Mouse (Mus musculus) adrenal gland, adult (tissue): ENCODE data around the gene Mms19.
A peak's percentile ranks its signal among the peaks of the same experiment; 100 is the strongest.
"Not testable (repeated sequence)": the region's sequence is repeated elsewhere in the genome, so short reads cannot be mapped to it uniquely, and the experiment has no call there.

ENCODE experiments used
- DNase-seq, 2 experiments: peaks; one replicate each; pipeline ENCODE4 v3.0.0; 2022 to 2023; ENCODE audit warnings: low spot score in 1 of 2; ENCODE audit not compliant: inconsistent age in 2 of 2

The Mms19 gene

DNA sequence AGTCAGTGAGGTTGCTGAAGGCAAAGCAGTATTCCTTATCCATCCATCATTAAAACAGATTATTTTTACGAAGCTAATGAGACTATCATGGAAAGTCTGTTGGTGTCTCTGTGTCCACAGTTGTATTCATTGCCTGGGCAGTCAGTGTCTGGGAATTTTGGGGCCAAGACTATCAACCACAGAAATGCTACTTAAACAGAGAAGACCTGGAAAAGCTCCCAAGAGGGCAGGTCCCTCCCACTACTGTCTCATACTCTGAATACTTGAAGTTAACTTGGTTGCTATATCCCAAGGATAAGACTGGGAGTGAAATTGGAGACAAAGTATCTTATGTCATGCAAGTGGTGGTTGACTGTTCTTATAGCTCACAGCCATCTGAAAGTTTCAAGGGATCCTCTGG is 45.0 kb downstream of the Mms19 start:
- no peak for DNase-seq

GRCm38 (mm10) chr19:41934124-41934523 is 46.8 kb downstream of the Mms19 start:
- DNase-seq = no peak

- peak; percentile 98 to 99 for DNase-seq
Measured at GRCm38 (mm10) chr19:41933179-41934086, 47.5 kb downstream of the Mms19 start, which contains the start of the genes Exosc1 and Zdhhc16. Gene Exosc1, minus strand, starts transcription at chr19:41933423. Gene Zdhhc16, plus strand, starts transcription at chr19:41933480.

GRCm38 (mm10) chr19:41932686-41933085 is 48.3 kb downstream of the Mms19 start:
- DNase-seq = no peak

DNA sequence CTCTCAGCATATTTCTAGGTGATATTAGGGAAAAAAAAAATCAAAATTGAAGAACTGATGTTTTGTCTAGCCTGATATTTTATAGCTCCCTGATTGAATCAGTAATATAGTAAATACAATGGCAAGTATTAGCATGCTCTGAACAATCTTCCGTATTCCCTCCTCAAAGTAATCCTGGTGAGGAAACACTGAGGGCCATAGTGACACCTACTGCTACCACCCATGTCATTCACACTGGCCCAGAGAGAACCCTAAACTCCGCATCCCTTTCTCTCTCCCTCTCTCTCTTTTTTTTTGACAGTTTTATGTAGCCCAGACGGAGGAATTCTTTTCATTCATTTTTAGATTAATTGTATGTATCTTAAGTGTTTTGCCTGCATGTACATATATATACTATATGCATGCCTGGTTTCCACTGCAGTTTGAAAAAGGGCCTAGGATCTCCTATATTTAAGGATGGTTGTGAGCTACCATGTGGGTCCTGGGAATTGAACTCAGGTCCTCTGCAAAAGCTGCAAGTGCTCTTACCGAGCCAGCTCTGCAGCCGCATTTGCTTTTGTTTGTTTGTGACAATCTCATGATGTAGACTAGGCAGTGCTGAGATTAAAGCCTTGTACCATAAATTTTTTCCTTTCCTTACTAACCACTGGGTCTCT is 60.4 kb downstream of the Mms19 start:
- no peak for DNase-seq

DNA sequence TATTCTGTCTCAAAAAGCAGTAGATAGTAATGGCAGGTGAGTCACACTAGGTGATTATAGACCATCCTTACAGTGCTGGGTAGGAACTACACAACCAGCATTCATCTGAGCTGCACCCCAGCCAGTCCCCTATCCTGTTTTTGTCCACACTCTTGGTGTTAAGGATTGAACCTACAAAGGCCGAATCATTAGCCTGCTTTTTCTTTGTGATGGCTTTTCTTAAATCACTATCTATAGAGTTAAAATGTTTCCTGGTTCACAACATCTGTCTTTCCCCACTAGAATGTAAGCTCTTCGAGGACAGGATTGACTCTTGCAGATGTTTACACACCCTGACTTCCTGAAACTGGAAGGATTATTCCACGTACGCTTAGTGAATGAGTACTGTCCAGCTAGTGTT is 61.5 kb downstream of the Mms19 start:
- DNase-seq = no peak

GRCm38 (mm10) chr19:41916853-41917252 is 64.1 kb downstream of the Mms19 start:
- DNase-seq = no peak

- DNase-seq = peak in 1 of 2 experiments; percentile 51
Measured at GRCm38 (mm10) chr19:41915294-41915693, 65.7 kb downstream of the Mms19 start.

GRCm38 (mm10) chr19:41914592-41914882 is 66.4 kb downstream of the Mms19 start:
- not testable (repeated sequence) for DNase-seq

GRCm38 (mm10) chr19:41913774-41914591 is 67.0 kb downstream of the Mms19 start:
- peak; percentile 30 to 73 for DNase-seq

DNA sequence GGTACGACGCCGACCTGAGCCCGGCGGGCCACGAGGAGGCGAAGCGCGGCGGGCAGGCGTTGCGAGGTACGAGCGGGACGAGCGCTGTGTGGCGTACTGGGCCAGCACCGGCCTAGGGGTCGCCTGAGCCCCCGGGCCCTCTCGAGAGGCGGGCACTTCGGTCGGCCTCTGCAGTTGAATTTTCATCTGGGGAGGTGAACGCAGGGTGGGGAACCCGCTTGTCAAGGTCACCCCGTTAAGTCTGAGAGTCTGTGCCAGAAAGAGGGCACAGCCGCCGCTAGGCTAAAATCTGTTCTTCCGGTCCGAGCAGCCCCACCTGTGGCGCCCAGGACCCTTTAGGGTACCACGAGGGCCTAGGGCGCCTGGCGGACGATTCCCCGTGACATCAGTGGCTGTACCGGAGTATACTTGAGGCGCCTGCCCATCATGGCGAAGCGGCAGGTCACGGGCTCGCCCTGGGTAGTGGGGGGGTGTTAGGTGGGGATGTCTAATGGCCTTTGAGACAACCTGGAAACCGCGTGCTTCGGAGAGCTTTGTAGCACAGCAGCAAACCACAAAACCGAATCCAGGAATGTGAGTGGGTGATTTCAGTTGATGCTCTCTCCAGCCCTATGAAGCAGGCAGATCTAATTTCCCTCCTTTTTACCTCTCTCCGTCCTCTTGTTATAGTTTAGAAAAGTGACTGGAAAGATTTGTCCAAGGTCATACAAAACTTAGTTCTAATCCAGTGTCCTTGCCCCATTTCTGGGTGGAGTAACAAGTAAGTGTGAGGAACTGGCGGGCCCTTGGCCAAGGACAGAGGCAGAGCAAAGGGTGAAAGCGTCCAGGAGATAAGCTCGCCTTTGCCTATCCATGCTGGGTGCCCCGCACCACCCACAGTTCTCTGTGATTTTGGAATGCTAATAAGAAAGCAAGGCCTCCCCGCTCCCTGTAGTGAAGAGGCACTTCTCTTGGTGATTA is 68.6 kb downstream of the Mms19 start:
- peak; percentile 85 to 92 for DNase-seq

DNA sequence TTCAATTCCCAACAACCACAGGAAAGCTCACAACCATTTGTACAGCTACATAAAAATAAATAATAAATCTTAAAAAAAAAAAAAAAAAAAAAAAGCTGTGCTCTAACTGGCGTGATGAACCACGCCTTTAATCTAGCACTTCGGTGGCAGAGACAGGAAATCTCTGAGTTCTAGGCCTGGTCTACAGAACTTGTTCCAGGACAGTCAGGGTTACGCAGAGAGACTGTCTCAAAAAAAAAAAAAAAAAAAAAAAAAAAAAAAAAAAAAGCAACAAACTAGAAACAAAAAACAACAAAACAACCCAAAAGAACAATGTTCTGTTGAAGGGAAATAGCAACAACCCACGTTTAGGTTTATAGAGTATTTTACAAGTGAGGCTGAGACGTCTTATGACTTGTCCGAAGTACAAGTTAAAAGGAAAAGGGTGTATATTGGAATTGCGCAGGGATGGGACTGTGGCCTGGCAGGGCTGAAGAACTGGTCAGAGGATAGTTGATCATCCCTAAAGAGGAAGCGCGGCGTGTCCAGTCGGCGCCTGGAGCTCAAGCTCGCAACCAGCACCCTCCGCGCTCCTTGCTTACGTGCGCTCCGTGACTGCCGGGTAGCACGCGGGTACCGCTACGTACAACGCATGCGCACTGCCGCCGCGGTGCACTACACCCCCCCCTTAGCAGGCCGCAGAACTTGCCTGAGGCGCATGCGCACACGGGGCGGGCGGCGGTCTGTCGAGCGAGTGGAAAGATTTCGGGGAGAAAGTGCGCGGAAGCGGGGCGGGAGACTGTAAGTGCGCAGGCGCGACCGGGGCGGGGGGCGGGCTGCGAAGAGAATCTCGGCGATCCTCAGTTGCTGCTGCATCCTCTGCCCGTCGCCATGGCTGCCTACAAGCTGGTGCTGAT is 69.5 kb downstream of the Mms19 start, which contains the start of gene Pgam1:
TSS of gene Pgam1 (plus strand) at position 746 of the 896 bp plus-strand sequence.
- DNase-seq = peak; percentile 98

- no peak for DNase-seq
Measured at GRCm38 (mm10) chr19:41910396-41910795, 70.6 kb downstream of the Mms19 start.

DNA sequence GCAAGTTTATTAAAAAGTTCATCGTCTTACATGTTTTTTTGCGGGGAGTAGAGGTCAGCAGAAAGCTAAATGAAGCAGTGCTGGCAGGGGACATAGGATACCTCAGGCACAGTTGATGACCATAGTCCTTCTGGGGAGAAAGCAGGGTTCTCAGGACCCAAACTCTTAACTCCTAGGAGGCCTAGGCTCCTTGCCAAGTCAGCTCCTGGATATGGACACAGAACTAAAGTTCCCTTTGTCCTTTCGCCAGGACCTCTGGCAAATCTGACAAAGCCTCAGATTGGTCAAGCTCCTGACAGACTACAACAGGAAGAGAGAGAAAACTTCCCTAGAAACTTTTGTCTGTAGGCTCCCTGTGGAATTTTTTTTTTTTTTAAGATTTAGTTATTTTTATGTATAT is 72.2 kb downstream of the Mms19 start:
- DNase-seq = no peak

DNA sequence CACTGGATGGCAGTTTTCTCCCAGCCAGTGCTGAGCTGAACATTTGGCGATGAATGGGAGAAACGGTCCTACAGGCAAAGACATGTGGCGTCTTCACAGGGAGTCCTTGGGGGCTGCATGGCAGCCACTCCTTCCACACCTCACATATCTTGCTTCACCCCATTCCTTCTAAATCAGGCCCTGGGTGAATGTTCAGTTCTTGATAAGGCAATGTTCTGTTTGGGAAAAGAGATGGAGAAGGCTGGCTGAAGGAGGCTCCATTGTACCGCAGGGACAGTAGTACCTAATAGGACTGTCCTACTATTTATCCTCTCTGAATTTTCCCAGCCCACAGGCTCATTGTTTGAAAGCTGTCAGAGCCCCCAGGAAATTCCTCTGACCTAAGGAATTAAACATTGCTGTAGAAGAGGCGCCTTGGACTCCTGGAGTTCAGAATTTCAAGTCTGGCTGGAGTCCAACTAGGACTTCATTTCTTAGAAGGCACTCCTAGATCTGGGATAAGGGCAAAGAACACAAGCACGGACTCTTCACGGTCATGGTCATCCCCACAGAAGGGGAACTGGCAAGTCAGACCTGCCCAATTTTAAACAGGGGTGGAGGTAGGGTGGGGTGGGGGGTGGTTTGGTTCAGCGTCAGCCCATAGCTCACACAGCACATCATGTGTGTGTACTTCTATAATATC is 73.7 kb downstream of the Mms19 start:
- DNase-seq = no peak

DNA sequence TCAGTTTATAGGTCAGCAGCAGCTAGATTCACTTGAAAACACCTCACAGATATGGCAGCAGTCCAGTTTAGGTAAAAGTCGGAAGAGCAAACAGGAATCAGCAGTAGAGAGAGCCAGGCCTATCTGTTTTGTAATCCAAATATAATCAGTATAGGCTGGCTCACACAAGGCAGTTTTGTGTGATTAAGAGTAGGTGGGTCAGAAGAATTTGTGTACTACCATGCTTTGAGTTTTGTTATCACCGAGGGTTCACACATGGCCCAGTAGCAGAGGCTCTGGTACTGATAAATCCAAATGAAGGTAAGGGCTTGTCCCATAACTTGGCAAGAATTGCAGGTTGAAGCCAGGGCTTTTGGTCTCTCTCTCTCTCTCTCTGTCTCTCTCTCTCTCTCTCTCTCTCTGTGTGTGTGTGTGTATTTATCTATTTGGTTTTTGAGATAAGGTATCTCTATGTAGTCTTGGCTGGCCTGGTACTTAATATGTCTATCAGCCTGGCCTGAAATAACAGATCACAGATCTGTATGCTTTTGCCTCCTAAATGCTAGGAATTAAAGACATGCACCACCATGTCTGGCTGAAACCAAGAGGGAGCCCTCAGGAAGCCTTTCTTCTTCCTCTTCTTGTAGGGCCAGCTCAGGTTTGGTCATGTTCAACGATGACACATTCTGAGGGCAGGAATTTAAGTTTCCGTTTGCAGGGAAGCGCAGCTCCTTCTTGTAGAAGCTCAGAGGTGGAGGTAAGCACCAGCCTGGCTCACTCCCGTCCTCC is 74.5 kb downstream of the Mms19 start:
- no peak for DNase-seq

GRCm38 (mm10) chr19:41905246-41905645 is 75.7 kb downstream of the Mms19 start:
- no peak for DNase-seq
